Mouse (Mus musculus) heart, postnatal 4 days (tissue): ENCODE measurements at regions not wholly inside any gene's neighbourhood (a gene's known extent, or its start where the extent isn't known, plus 50 kb on each side); places are given as distances from the start of the nearest gene placed in this dataset.

Source experiments
- DNase-seq: peaks from one replicate; pipeline ENCODE4 v3.0.0; 2021

GRCm38 (mm10) chr3:126293645-126294044, 69.8 kb upstream of the Arsj start:
- DNase-seq = no peak

DNA sequence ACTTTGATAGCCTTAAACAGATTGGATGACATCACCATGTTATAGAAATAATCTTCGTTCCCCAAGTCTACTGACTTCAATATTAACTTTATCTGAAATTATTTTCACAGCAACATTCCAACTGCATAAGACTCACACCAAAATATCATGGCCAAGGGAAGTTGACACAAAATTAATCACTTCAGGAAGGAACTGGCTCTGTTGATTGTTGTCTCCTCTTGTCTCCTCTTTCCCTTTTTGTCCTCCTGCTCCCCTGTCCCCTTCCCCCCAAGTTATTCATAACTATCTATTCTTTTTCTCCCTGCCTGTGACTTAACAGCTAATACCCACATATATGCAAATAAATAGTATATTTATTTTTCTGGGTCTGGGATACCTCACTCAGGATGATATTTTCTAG, 67.6 kb upstream of the Arsj start:
- DNase-seq = no peak

DNA sequence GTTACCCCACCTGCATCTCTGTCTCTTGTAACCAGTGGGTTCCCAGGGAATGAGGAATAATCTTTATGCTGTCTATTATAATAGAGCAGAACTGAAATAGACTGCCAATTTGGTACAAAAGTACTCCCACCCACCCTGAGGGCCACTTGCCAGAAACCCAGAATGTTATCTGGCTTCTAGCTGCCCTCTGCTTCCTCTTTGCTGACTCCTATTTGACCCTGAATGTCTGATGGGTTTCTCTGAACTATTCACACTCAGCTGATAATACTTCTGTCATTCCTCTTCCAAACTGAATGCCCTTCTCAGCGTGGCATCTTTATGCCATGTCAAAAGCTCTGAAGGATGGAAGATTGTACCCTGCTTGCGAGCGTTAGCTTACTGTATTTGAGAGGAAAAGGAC, 64.2 kb upstream of the Arsj start:
- DNase-seq = no peak

DNA sequence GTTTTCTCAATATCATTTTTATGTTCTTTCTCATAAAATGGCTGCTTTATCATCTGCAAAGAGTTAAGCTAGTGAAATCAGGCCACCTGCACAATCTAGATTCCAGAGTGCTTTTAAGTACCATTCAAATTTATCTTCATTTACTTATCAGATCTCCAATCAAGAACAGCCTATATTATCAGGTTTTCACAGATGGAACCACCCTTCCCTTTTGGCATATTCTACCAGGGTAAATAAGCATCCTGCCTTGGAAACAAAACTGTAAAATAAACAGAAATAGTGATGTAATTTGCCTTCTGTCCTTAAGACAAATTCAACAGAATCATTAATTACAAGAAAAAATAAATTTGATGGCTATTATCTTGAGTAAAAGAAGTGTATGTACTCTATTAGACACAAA, 55.2 kb upstream of the Arsj start:
- no peak for DNase-seq
